Mouse (Mus musculus) liver, postnatal 0 days (tissue): ENCODE results near the gene Tmem179b.

Experiments
- CTCF ChIP-seq: sonication (generic); IDR thresholded peaks from 2 replicates; pipeline ENCODE4 v1.5.1; 2016; ENCODE audit warnings: antibody characterized with exemption, low read depth
- EP300 ChIP-seq: IDR thresholded peaks from 2 replicates; pipeline ENCODE4 v1.6.1; 2016; ENCODE audit warnings: antibody characterized with exemption, low read depth, mild to moderate bottlenecking

- TF ChIP-seq CTCF = no peak
- no peak for TF ChIP-seq EP300
Measured at GRCm38 (mm10) chr19:8736160-8736467, 38.2 kb downstream of the Tmem179b start.
